ENCODE assay signal across 8 mouse cellular contexts in genomic region chr8:9978475-9979230, GRCm38 (mm10). TPM values are rescaled to one million over a fixed set of nuclear protein-coding genes. Genes with fewer than 3 reads are reported as not detected.
DNase-seq lines count a peak whose midpoint lies in the region; ATAC-seq and TF ChIP-seq lines count a peak whose summit lies in the region.

No protein-coding gene starts in this region.

- H3K9me3 ChIP-seq in lung, embryonic 16.5 days (ENCODE audit: control insufficient read depth, low read length), result no peaks in the 10 kb centered on the region
- no peaks in the 10 kb centered on the region for H3K9me3 ChIP-seq in forebrain, postnatal 0 days (ENCODE audit: low read length)
- H3K9me3 ChIP-seq in limb, embryonic 12.5 days, result no peaks in the 10 kb centered on the region
- H3K9me3 ChIP-seq in stomach, embryonic 15.5 days, result no peaks in the 10 kb centered on the region

- no peaks in the 10 kb centered on the region for H3K27me3 ChIP-seq in lung, embryonic 16.5 days (ENCODE audit: control insufficient read depth, insufficient read depth, low read depth, low read length)
- no peaks in the 10 kb centered on the region for H3K27me3 ChIP-seq in cerebellum, adult 2 months (ENCODE audit: control insufficient read depth, insufficient read depth, low read length)
- no peaks in the 10 kb centered on the region for H3K27me3 ChIP-seq in forebrain, postnatal 0 days (ENCODE audit: insufficient read depth, low read length)
- no peaks in the 10 kb centered on the region for H3K27me3 ChIP-seq in limb, embryonic 12.5 days
- H3K27me3 ChIP-seq in stomach, embryonic 15.5 days (replicated peaks), result no peaks in the 10 kb centered on the region

- peaks cover 27% of the 10 kb centered on the region for H3K4me1 ChIP-seq in lung, embryonic 16.5 days (replicated peaks; ENCODE audit: control insufficient read depth, insufficient read depth, low read length)
- peaks cover 6% of the 10 kb centered on the region for H3K4me1 ChIP-seq in cerebellum, adult 2 months (ENCODE audit: control insufficient read depth, insufficient read depth, low read length)
- H3K4me1 ChIP-seq in forebrain, postnatal 0 days (ENCODE audit: insufficient read depth), result peaks cover 23% of the 10 kb centered on the region
- H3K4me1 ChIP-seq in limb, embryonic 12.5 days (replicated peaks), result peaks cover 31% of the 10 kb centered on the region
- peaks cover 22% of the 10 kb centered on the region for H3K4me1 ChIP-seq in stomach, embryonic 15.5 days

- no peak for TF ChIP-seq POLR2A in cerebellum, adult 2 months (IDR thresholded peaks at IDR 0.05; ENCODE audit: borderline replicate concordance, insufficient read depth, low read length)

- H3K4me2 ChIP-seq in lung, embryonic 16.5 days (ENCODE audit: low read depth, low read length), result peak overlapping the region; percentile 83
- peak overlapping the region; percentile 76 for H3K4me2 ChIP-seq in forebrain, postnatal 0 days (ENCODE audit: low read depth)
- H3K4me2 ChIP-seq in limb, embryonic 12.5 days, result peak overlapping the region; percentile 79
- H3K4me2 ChIP-seq in stomach, embryonic 15.5 days, result peak overlapping the region; percentile 71

- peak overlapping the region; percentile 94 for H3K4me3 ChIP-seq in lung, embryonic 16.5 days (ENCODE audit: low read length)
- H3K4me3 ChIP-seq in cerebellum, adult 2 months (replicated peaks; ENCODE audit: insufficient read depth, low read depth, low read length), result peak overlapping the region; percentile 80
- peak overlapping the region; percentile 92 for H3K4me3 ChIP-seq in forebrain, postnatal 0 days (ENCODE audit: low read depth, low read length)
- H3K4me3 ChIP-seq in limb, embryonic 12.5 days (replicated peaks), result peak overlapping the region; percentile 90
- H3K4me3 ChIP-seq in stomach, embryonic 15.5 days (replicated peaks), result peak overlapping the region; percentile 96

- H3K9ac ChIP-seq in lung, embryonic 16.5 days (ENCODE audit: low read length), result peak overlapping the region; percentile 95
- H3K9ac ChIP-seq in forebrain, postnatal 0 days, result peak overlapping the region; percentile 88
- peak overlapping the region; percentile 85 for H3K9ac ChIP-seq in limb, embryonic 12.5 days (replicated peaks)
- peak overlapping the region; percentile 81; the same call in 1 of the 2 replicates for H3K9ac ChIP-seq in stomach, embryonic 15.5 days

- DNase-seq in lung, adult 18-20 months, result no peak
- peak; percentile 50 to 57 for DNase-seq in cerebellum, adult 2 months
- no peak for DNase-seq in forebrain, postnatal 0 days

- 41% methylated on average over 18 of the region's 18 CpGs for WGBS in lung, embryonic 16.5 days
- WGBS in cerebellum, adult 2 months, result 20% methylated on average over 18 of the region's 18 CpGs
- WGBS in forebrain, postnatal 0 days, result 53% methylated on average over 18 of the region's 18 CpGs
- WGBS in limb, embryonic 12.5 days, result 61% methylated on average over 18 of the region's 18 CpGs
- WGBS in stomach, embryonic 15.5 days, result 44% methylated on average over 18 of the region's 18 CpGs

- TF ChIP-seq CTCF in cerebellum, adult 2 months (IDR thresholded peaks at IDR 0.05; ENCODE audit: borderline replicate concordance, insufficient read depth, low read depth, low read length), result no peak
- TF ChIP-seq CTCF in forebrain, postnatal 0 days (IDR thresholded peaks at IDR 0.05; ENCODE audit: low read depth), result no peak

- ATAC-seq in lung, embryonic 16.5 days (ENCODE audit: low read depth), result no peak
- ATAC-seq in forebrain, postnatal 0 days, result no peak
- no peak for ATAC-seq in limb, embryonic 12.5 days (ENCODE audit: insufficient number of reproducible peaks, insufficient read depth, low FRiP score, low TSS enrichment, low read depth)
- ATAC-seq in stomach, embryonic 15.5 days (ENCODE audit: insufficient read depth, low FRiP score, low read depth), result no peak
- ATAC-seq in granulocyte monocyte progenitor cell, adult 5-6 weeks (replicated peaks; ENCODE audit: poor library complexity, severe bottlenecking), result no peak
- ATAC-seq in megakaryocyte progenitor cell, adult 5-6 weeks (replicated peaks; ENCODE audit: poor library complexity), result no peak

- H3K27ac ChIP-seq in lung, embryonic 16.5 days (ENCODE audit: low read length), result no peak overlapping the region
- no peak overlapping the region for H3K27ac ChIP-seq in cerebellum, adult 2 months (ENCODE audit: insufficient read depth, low read length)
- H3K27ac ChIP-seq in forebrain, postnatal 0 days (ENCODE audit: low read depth, low read length), result no peak overlapping the region
- no peak overlapping the region for H3K27ac ChIP-seq in limb, embryonic 12.5 days
- no peak overlapping the region for H3K27ac ChIP-seq in stomach, embryonic 15.5 days

- no peaks in the 10 kb centered on the region for H3K36me3 ChIP-seq in lung, embryonic 16.5 days (ENCODE audit: control insufficient read depth, insufficient read depth, low read length)
- H3K36me3 ChIP-seq in forebrain, postnatal 0 days (ENCODE audit: insufficient read depth), result peaks cover 6% of the 10 kb centered on the region
- peaks cover 13% of the 10 kb centered on the region; the same call in 1 of the 2 replicates for H3K36me3 ChIP-seq in limb, embryonic 12.5 days
- H3K36me3 ChIP-seq in stomach, embryonic 15.5 days, result peaks cover 6% of the 10 kb centered on the region; the same call in 1 of the 2 replicates

RNA-seq across cellular contexts. Expression of gene Abhd13, which starts 1.1 kb away (rescaled TPM):
- polyA plus RNA-seq in lung, embryonic 16.5 days (2015; fragmentation: Nextera tagmentation; extraction: Ambion mirVana), result 13.8 and 15.0 TPM in 2 replicates
- polyA plus RNA-seq in cerebellum, adult 2 months (2012; rRNA removed), result 14.2 and 14.5 TPM in 2 replicates
- 25.0 and 30.9 TPM in 2 replicates for total RNA-seq in forebrain, postnatal 0 days (2014; rRNA removed)
- 13.0 TPM in 2 replicates for polyA plus RNA-seq in forebrain, postnatal 0 days (2015; fragmentation: Nextera tagmentation; extraction: Ambion mirVana)
- 21.4 and 22.0 TPM in 2 replicates for polyA plus RNA-seq in limb, embryonic 12.5 days (2016; fragmentation: Nextera tagmentation; extraction: Ambion mirVana)
- 16.6 and 18.6 TPM in 2 replicates for polyA plus RNA-seq in stomach, embryonic 15.5 days (2015; fragmentation: Nextera tagmentation; extraction: Ambion mirVana)
- total RNA-seq in granulocyte monocyte progenitor cell, adult 5-6 weeks (2014; fragmentation: Nextera tagmentation), result 8.7 and 11.1 TPM in 2 replicates
- 14.5 and 14.8 TPM in 2 replicates for total RNA-seq in granulocyte monocyte progenitor cell, adult 5-6 weeks (2017)
- total RNA-seq in megakaryocyte progenitor cell, adult 5-6 weeks (2015), result 12.4 and 12.9 TPM in 2 replicates
- total RNA-seq in megakaryocyte progenitor cell, adult 5-6 weeks (2017), result 13.2 and 15.5 TPM in 2 replicates

RNA-seq across cellular contexts. Expression of gene Lig4, which starts 1.2 kb away (rescaled TPM):
- polyA plus RNA-seq in lung, embryonic 16.5 days (2015; fragmentation: Nextera tagmentation; extraction: Ambion mirVana), result 5.3 and 5.7 TPM in 2 replicates
- 5.3 and 5.6 TPM in 2 replicates for polyA plus RNA-seq in cerebellum, adult 2 months (2012; rRNA removed)
- total RNA-seq in forebrain, postnatal 0 days (2014; rRNA removed), result 3.1 and 3.6 TPM in 2 replicates
- polyA plus RNA-seq in forebrain, postnatal 0 days (2015; fragmentation: Nextera tagmentation; extraction: Ambion mirVana), result 4.0 and 6.4 TPM in 2 replicates
- polyA plus RNA-seq in limb, embryonic 12.5 days (2016; fragmentation: Nextera tagmentation; extraction: Ambion mirVana), result 6.2 and 7.9 TPM in 2 replicates
- 4.6 and 4.8 TPM in 2 replicates for polyA plus RNA-seq in stomach, embryonic 15.5 days (2015; fragmentation: Nextera tagmentation; extraction: Ambion mirVana)
- total RNA-seq in granulocyte monocyte progenitor cell, adult 5-6 weeks (2014; fragmentation: Nextera tagmentation), result 2.3 and 2.8 TPM in 2 replicates
- total RNA-seq in granulocyte monocyte progenitor cell, adult 5-6 weeks (2017), result 1.2 and 1.4 TPM in 2 replicates
- 1.7 and 1.9 TPM in 2 replicates for total RNA-seq in megakaryocyte progenitor cell, adult 5-6 weeks (2015)
- 0.71 and 2.2 TPM in 2 replicates for total RNA-seq in megakaryocyte progenitor cell, adult 5-6 weeks (2017)

RNA-seq across cellular contexts. Expression of gene Tnfsf13b, which starts 27.6 kb away (rescaled TPM):
- polyA plus RNA-seq in lung, embryonic 16.5 days (2015; fragmentation: Nextera tagmentation; extraction: Ambion mirVana), result 1.4 and 1.5 TPM in 2 replicates
- 3.0 and 4.4 TPM in 2 replicates for polyA plus RNA-seq in cerebellum, adult 2 months (2012; rRNA removed)
- 0.31 and 0.33 TPM in 2 replicates for total RNA-seq in forebrain, postnatal 0 days (2014; rRNA removed)
- polyA plus RNA-seq in forebrain, postnatal 0 days (2015; fragmentation: Nextera tagmentation; extraction: Ambion mirVana), result 0.30 and 0.36 TPM in 2 replicates
- 0.53 and 0.54 TPM in 2 replicates for polyA plus RNA-seq in limb, embryonic 12.5 days (2016; fragmentation: Nextera tagmentation; extraction: Ambion mirVana)
- polyA plus RNA-seq in stomach, embryonic 15.5 days (2015; fragmentation: Nextera tagmentation; extraction: Ambion mirVana), result 0.52 and 0.94 TPM in 2 replicates
- total RNA-seq in granulocyte monocyte progenitor cell, adult 5-6 weeks (2014; fragmentation: Nextera tagmentation), result 0.19 and 4.2 TPM in 2 replicates
- total RNA-seq in granulocyte monocyte progenitor cell, adult 5-6 weeks (2017), result 0.34 and 2.4 TPM in 2 replicates
- 4.0 and 6.3 TPM in 2 replicates for total RNA-seq in megakaryocyte progenitor cell, adult 5-6 weeks (2015)
- total RNA-seq in megakaryocyte progenitor cell, adult 5-6 weeks (2017), result 0.25 and 1.9 TPM in 2 replicates

Comparison
In these comparisons a context has a peak if more than half of its experiments do, and no peak if none do; other contexts are left out.
1. DNase-seq: peak in cerebellum, adult 2 months (2 of 2); none in lung, adult 18-20 months (0 of 2) and forebrain, postnatal 0 days (single experiment).
2. Peak in every context shown above with its lines, with median percentiles within 50 percentile points of each other: H3K4me2 ChIP-seq, H3K4me3 ChIP-seq and H3K9ac ChIP-seq.